Mouse (Mus musculus) right cerebral cortex, adult 2 months (tissue): ENCODE measurements around the gene Dusp16.

Experiments
- DNase-seq, 2 experiments: peaks; one replicate each; pipeline ENCODE4 v3.0.0; 2021 to 2022; ENCODE audit warnings: low spot score in 2 of 2

Dusp16 gene

GRCm38 (mm10) chr6:134743568-134743967 lies 48.9 kb downstream of the Dusp16 start:
- no peak for DNase-seq

GRCm38 (mm10) chr6:134736853-134737252 lies 55.6 kb downstream of the Dusp16 start:
- no peak for DNase-seq

GRCm38 (mm10) chr6:134733800-134734221 lies 58.6 kb downstream of the Dusp16 start:
- no peak for DNase-seq

GRCm38 (mm10) chr6:134732813-134733212 lies 59.6 kb downstream of the Dusp16 start:
- no peak for DNase-seq

- DNase-seq, result no peak
These were observed 61.4 kb downstream of the Dusp16 start for GRCm38 (mm10) chr6:134730978-134731377.

GRCm38 (mm10) chr6:134725406-134725805 lies 67.0 kb downstream of the Dusp16 start:
- no peak for DNase-seq

- no peak for DNase-seq
These were observed 68.4 kb downstream of the Dusp16 start for GRCm38 (mm10) chr6:134723833-134724553.

- no peak for DNase-seq
These were observed 69.1 kb downstream of the Dusp16 start for GRCm38 (mm10) chr6:134723326-134723725.

- DNase-seq, result no peak
These were observed 69.5 kb downstream of the Dusp16 start for GRCm38 (mm10) chr6:134722906-134723305.

- DNase-seq, result no peak
These were observed 70.6 kb downstream of the Dusp16 start for GRCm38 (mm10) chr6:134721729-134722269.

- no peak for DNase-seq
These were observed 72.3 kb downstream of the Dusp16 start for GRCm38 (mm10) chr6:134720150-134720549.

- DNase-seq, result no peak
These were observed 73.3 kb downstream of the Dusp16 start for GRCm38 (mm10) chr6:134719156-134719555.

GRCm38 (mm10) chr6:134718668-134719065 lies 73.8 kb downstream of the Dusp16 start:
- no peak for DNase-seq

- DNase-seq, result peak; percentile 30 to 62
These were observed 74.3 kb downstream of the Dusp16 start for GRCm38 (mm10) chr6:134717886-134718667.

GRCm38 (mm10) chr6:134716168-134716587 lies 76.2 kb downstream of the Dusp16 start:
- DNase-seq, result no peak

GRCm38 (mm10) chr6:134713897-134714296 lies 78.5 kb downstream of the Dusp16 start:
- DNase-seq, result no peak

- DNase-seq, result no peak
These were observed 79.1 kb downstream of the Dusp16 start for GRCm38 (mm10) chr6:134713321-134713720.

- DNase-seq, result no peak
These were observed 82.4 kb downstream of the Dusp16 start for GRCm38 (mm10) chr6:134710020-134710419.

- no peak for DNase-seq
These were observed 86.0 kb downstream of the Dusp16 start for GRCm38 (mm10) chr6:134706467-134706866.

GRCm38 (mm10) chr6:134703053-134703690 lies 89.3 kb downstream of the Dusp16 start:
- DNase-seq, result no peak

- no peak for DNase-seq
These were observed 90.2 kb downstream of the Dusp16 start for GRCm38 (mm10) chr6:134702184-134702583.

- no peak for DNase-seq
These were observed 91.2 kb downstream of the Dusp16 start for GRCm38 (mm10) chr6:134701211-134701602.
